Mouse (Mus musculus): ENCODE data around the gene Trim14.

GRCm38 (mm10) chr4:46465740-46466139 lies 70.2 kb downstream of the Trim14 start:
- TF ChIP-seq CTCF (IDR thresholded peaks at IDR 0.05) (peak; percentile 46), EP300 (IDR thresholded peaks at IDR 0.05) (no peak)
